Mouse (Mus musculus): ENCODE data around the gene Atp5f1.

DNA sequence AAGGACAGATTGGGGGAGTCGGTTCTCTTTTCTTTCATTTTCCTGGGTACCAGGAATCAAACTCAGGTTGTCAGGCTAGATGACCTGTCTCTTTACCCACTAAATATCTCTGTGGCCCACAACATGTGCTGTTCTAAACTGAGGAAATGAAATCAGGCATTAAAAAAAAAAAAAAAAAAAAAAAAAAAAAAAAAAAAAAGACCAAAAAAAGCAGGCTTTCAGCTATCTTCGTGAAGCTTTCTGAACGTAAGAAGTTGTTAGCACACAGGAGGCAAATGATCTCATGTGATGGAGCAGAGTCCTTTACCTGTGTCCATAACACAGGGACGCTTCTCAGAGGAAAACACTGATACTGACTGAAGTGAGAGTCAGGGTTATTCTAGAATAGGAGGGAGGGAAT lies 23.8 kb downstream of the Atp5f1 start:
- no peak for TF ChIP-seq CTCF (IDR thresholded peaks at IDR 0.05; ENCODE audit: low read depth, low read length)
- TF ChIP-seq POLR2A (IDR thresholded peaks at IDR 0.05; ENCODE audit: borderline replicate concordance, low read depth, low read length) = no peak
